Mouse (Mus musculus) right cerebral cortex, adult 2 months (tissue): ENCODE data around the gene Lcn12.

Source experiments
- DNase-seq, 2 experiments: peaks; one replicate each; pipeline ENCODE4 v3.0.0; 2021 to 2022; ENCODE audit warnings: low spot score in 2 of 2

The Lcn12 gene

GRCm38 (mm10) chr2:25493476-25493961 is at the start of gene Lcn12:
Gene Lcn12 (minus strand): TSS chr2:25493911.
- DNase-seq: no peak

GRCm38 (mm10) chr2:25541644-25542367 is 48.1 kb upstream of the Lcn12 start:
- no peak for DNase-seq

GRCm38 (mm10) chr2:25540541-25540948 is 46.8 kb upstream of the Lcn12 start:
- no peak for DNase-seq

GRCm38 (mm10) chr2:25536531-25536930 is 42.8 kb upstream of the Lcn12 start:
- no peak for DNase-seq

- no peak for DNase-seq
Measured at GRCm38 (mm10) chr2:25534866-25535182, 41.1 kb upstream of the Lcn12 start.

GRCm38 (mm10) chr2:25534178-25534865 is 40.6 kb upstream of the Lcn12 start:
- peak in 1 of 2 experiments; percentile 35 for DNase-seq

- no peak for DNase-seq
Measured at GRCm38 (mm10) chr2:25533707-25534106, 40.0 kb upstream of the Lcn12 start.

- DNase-seq: no peak
Measured at GRCm38 (mm10) chr2:25526510-25527302, 33.0 kb upstream of the Lcn12 start.

GRCm38 (mm10) chr2:25509912-25510311 is 16.2 kb upstream of the Lcn12 start:
- no peak for DNase-seq

- DNase-seq: no peak
Measured at GRCm38 (mm10) chr2:25506964-25507363, 13.3 kb upstream of the Lcn12 start.

GRCm38 (mm10) chr2:25505860-25506259 is 12.1 kb upstream of the Lcn12 start:
- DNase-seq: no peak

- no peak for DNase-seq
Measured at GRCm38 (mm10) chr2:25505000-25505399, 11.3 kb upstream of the Lcn12 start.

- no peak for DNase-seq
Measured at GRCm38 (mm10) chr2:25504538-25504937, 10.8 kb upstream of the Lcn12 start.

GRCm38 (mm10) chr2:25502726-25503125 is 9.0 kb upstream of the Lcn12 start:
- no peak for DNase-seq

- DNase-seq: no peak
Measured at GRCm38 (mm10) chr2:25501593-25502486, 8.1 kb upstream of the Lcn12 start, which contains the start of gene C8g. Gene C8g (minus strand): TSS chr2:25501719.

GRCm38 (mm10) chr2:25500576-25501405 is 7.1 kb upstream of the Lcn12 start, which contains the start of gene Fbxw5:
Gene Fbxw5 (plus strand): TSS chr2:25500750.
- DNase-seq: peak; percentile 77 to 82

GRCm38 (mm10) chr2:25500071-25500575 is 6.4 kb upstream of the Lcn12 start:
- no peak for DNase-seq

- no peak for DNase-seq
Measured at GRCm38 (mm10) chr2:25498622-25499478, 5.1 kb upstream of the Lcn12 start.
